In the genomic region with DNA sequence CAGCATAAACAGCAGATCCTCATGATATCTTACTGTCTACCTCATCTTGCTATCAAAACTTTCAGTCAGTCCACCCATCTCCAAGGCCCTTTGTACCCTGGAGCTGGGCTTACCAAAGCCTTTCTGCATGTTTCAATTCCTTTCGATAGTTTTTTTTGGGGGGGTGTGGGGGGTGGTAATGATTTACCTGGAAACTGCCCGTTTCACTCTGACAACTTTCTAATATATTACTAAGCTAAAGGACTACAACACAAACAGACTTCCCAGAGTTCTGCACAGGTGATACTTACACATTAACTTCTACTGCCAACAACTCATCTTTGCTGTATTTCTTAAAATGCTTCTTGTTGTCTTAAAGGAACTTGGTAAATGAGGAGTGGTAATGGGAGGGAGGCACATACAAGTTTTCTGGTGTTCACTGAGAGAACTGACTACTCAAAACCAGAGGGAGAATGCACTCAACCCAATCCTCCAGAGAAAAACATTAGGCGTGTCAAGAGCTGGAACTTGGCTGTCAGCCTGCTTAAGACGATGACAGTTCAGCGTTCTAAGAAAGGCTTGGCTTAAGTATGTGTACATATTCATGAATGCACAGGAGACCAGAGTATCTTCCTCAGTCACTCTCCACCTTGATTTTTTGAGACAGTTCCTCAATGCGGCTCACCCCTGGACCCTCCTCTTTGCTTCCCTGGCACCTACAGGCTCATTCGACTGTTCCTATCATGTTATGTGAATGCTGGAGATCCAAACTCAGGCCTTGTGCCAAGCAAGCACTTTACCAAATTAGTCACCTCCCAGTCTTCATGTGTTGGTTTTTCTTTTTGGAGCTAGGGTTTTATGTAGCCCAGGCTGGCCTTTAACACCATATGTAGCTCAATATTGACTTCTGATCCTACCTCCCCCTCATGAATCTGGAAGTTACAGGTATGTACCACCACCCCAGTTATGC, we compare ENCODE assay signal across 11 mouse cellular contexts. TPM values are rescaled to one million over a fixed set of nuclear protein-coding genes. Genes with fewer than 3 reads are reported as not detected.
DNase-seq lines count a peak whose midpoint lies in the region; ATAC-seq and TF ChIP-seq lines count a peak whose summit lies in the region.
"Had no signal": no experiment of that assay in that cellular context is flagged by ENCODE, and none has a peak within 500 bp of the region (broad histone marks: within the 10 kb centered on the region; RNA-seq: fewer than 3 reads in every experiment).

No protein-coding gene starts in this region.

- H3K79me2 ChIP-seq in CH12.LX (replicated peaks; ENCODE audit: control insufficient read depth, extremely low read depth, insufficient read depth, poor library complexity, severe bottlenecking): no peaks in the 10 kb centered on the region

- peaks cover 6 to 19% of the 10 kb centered on the region in 2 experiments for H3K36me3 ChIP-seq in CH12.LX (replicated peaks in 1 of 2; ENCODE audit: control insufficient read depth in 1 of 2, insufficient read depth in 1 of 2, low read length in 1 of 2)
- peaks cover 10% of the 10 kb centered on the region for H3K36me3 ChIP-seq in kidney, embryonic 15.5 days

- H3K9me3 ChIP-seq in CH12.LX (replicated peaks; ENCODE audit: low read length): no peaks in the 10 kb centered on the region
- no peaks in the 10 kb centered on the region for H3K9me3 ChIP-seq in kidney, embryonic 15.5 days (replicated peaks)
- H3K9me3 ChIP-seq: midbrain, embryonic 10.5 days; neural tube, embryonic 15.5 days had no signal

- intact Hi-C loops in gastrocnemius, adult 2 months (cut with DNase I): no loop called here
- intact Hi-C loops in gastrocnemius, postnatal 36 days (cut with DNase I): no loop called here

- no peak for TF ChIP-seq RAD21 in CH12.LX (IDR thresholded peaks at IDR 0.05; ENCODE audit: low read depth, low read length)

- peak; percentile 52; the same call in 1 of the 2 replicates for ATAC-seq in kidney, embryonic 15.5 days (replicated peaks; ENCODE audit: low FRiP score)

- TF ChIP-seq POLR2A in CH12.LX (IDR thresholded peaks at IDR 0.05; ENCODE audit: low read depth, low read length): no peak

- TF ChIP-seq CTCF in gastrocnemius, adult 2 months (IDR thresholded peaks at IDR 0.05): no peak
- no peak for TF ChIP-seq CTCF in CH12.LX (conservative IDR thresholded peaks at IDR 0.05 in 1 of 2, IDR thresholded peaks at IDR 0.05 in 1 of 2; ENCODE audit: low read depth in 2 of 2, low read length in 2 of 2)

- H3K9ac ChIP-seq in CH12.LX (ENCODE audit: insufficient read depth, low read depth): peak overlapping the region; percentile 36
- no peak overlapping the region for H3K9ac ChIP-seq in kidney, embryonic 15.5 days
- H3K9ac ChIP-seq: hindbrain, embryonic 14.5 days; neural tube, embryonic 15.5 days had no signal

- peaks cover 22 to 60% of the 10 kb centered on the region in 2 experiments for H3K4me1 ChIP-seq in CH12.LX (ENCODE audit: control insufficient read depth in 1 of 2, insufficient read depth in 2 of 2)
- H3K4me1 ChIP-seq in kidney, embryonic 15.5 days: peaks cover 26% of the 10 kb centered on the region

- 58% methylated on average over 7 of the region's 7 CpGs for WGBS in kidney, embryonic 15.5 days

- no peaks in the 10 kb centered on the region for H3K27me3 ChIP-seq in CH12.LX (replicated peaks)
- peaks cover 8% of the 10 kb centered on the region for H3K27me3 ChIP-seq in kidney, embryonic 15.5 days

- peak overlapping the region; percentile 63 for H3K27ac ChIP-seq in gastrocnemius, adult 2 months
- peak overlapping the region; percentile 92 for H3K27ac ChIP-seq in CH12.LX (ENCODE audit: insufficient read depth, low read depth)
- peak overlapping the region; percentile 84 for H3K27ac ChIP-seq in kidney, embryonic 15.5 days
- H3K27ac ChIP-seq: hindbrain, embryonic 14.5 days; midbrain, embryonic 10.5 days; neural tube, embryonic 15.5 days had no signal

- TF ChIP-seq EP300 in CH12.LX (IDR thresholded peaks at IDR 0.05; ENCODE audit: low read length): peak; percentile 47; the same call in 1 of the 2 replicates

- dilution Hi-C loops in CH12.LX (cut with MboI; ENCODE audit: extremely low pct_ligation_motif_present, extremely low pct_unique_long_range_greater_than_20kb, low sequenced_read_pairs): no loop called here

- H3K4me2 ChIP-seq in CH12.LX (ENCODE audit: insufficient read depth, low read depth, poor library complexity, severe bottlenecking): peak overlapping the region; percentile 39
- H3K4me2 ChIP-seq in kidney, embryonic 15.5 days: peak overlapping the region; percentile 27
- H3K4me2 ChIP-seq: hindbrain, embryonic 14.5 days; neural tube, embryonic 15.5 days had no signal

- in situ Hi-C loops in CH12.LX (cut with MboI; ENCODE audit: low pct_ligation_motif_present, low pct_unique_long_range_greater_than_20kb, low sequenced_read_pairs): loop anchor here (5.0 kb wide), 1 partner anchor 33 kb away; no protein-coding TSS in a partner anchor

- no peak overlapping the region for H3K4me3 ChIP-seq in gastrocnemius, adult 2 months
- H3K4me3 ChIP-seq in CH12.LX (replicated peaks in 1 of 3; ENCODE audit: low read depth in 2 of 3, low read length in 2 of 3, poor library complexity in 1 of 3): no peak overlapping the region
- no peak overlapping the region for H3K4me3 ChIP-seq in kidney, embryonic 15.5 days (replicated peaks)
- H3K4me3 ChIP-seq: midbrain, embryonic 10.5 days; neural tube, embryonic 15.5 days had no signal

- DNase-seq in gastrocnemius, adult 2 months: peak; percentile 39
- no peak for DNase-seq in gastrocnemius, postnatal 36 days
- DNase-seq in CH12.LX (ENCODE audit: extremely low read depth): peak; percentile 64
- DNase-seq in lung, postnatal 25 days (ENCODE audit: low spot score): peak; percentile 72
- no peak for DNase-seq in cerebellum, adult 11 months
- DNase-seq in gastrocnemius, postnatal 4 days (ENCODE audit: low spot score in 2 of 2): no peak
- no peak for DNase-seq in layer of hippocampus, postnatal 36 days

TF ChIP-seq in CH12.LX, 34 proteins besides CTCF, POLR2A, EP300 and RAD21:
- peak; percentile 59; the same call in 1 of the 2 replicates for TF ChIP-seq MXI1 (IDR thresholded peaks at IDR 0.05; ENCODE audit: low read depth, low read length)
- no peak for TF ChIP-seq UBTF (IDR thresholded peaks at IDR 0.05; ENCODE audit: low read depth, low read length)
- TF ChIP-seq IRF4 (IDR thresholded peaks at IDR 0.05; ENCODE audit: low read depth, low read length): peak; percentile 93
- TF ChIP-seq MAZ (IDR thresholded peaks at IDR 0.05; ENCODE audit: low read depth, low read length): peak; percentile 77; the same call in 1 of the 2 replicates
- TF ChIP-seq ZMIZ1 (IDR thresholded peaks at IDR 0.05; ENCODE audit: low read depth, low read length): no peak
- TF ChIP-seq SMC3 (IDR thresholded peaks at IDR 0.05; ENCODE audit: low read depth, low read length): no peak
- TF ChIP-seq SIN3A (IDR thresholded peaks at IDR 0.05; ENCODE audit: low read length): peak; percentile 67
- TF ChIP-seq ETS1 (conservative IDR thresholded peaks at IDR 0.05; ENCODE audit: low read depth, low read length): peak; percentile 72; the same call in 1 of the 2 replicates
- TF ChIP-seq JUN (IDR thresholded peaks at IDR 0.05; ENCODE audit: insufficient read depth, low read depth, low read length): peak; percentile 52; the same call in 1 of the 2 replicates
- peak; percentile 69; the same call in 1 of the 2 replicates for TF ChIP-seq JUND (conservative IDR thresholded peaks at IDR 0.05; ENCODE audit: low read depth, low read length)
- no peak for TF ChIP-seq RCOR1 (conservative IDR thresholded peaks at IDR 0.05; ENCODE audit: low read depth, low read length)
- TF ChIP-seq MEF2A (IDR thresholded peaks at IDR 0.05; ENCODE audit: borderline replicate concordance, low read depth, low read length): peak; percentile 57; the same call in 1 of the 2 replicates
- no peak for TF ChIP-seq ZKSCAN1 (IDR thresholded peaks at IDR 0.05; ENCODE audit: borderline replicate concordance, low read depth, low read length)
- TF ChIP-seq BHLHE40 (IDR thresholded peaks at IDR 0.05; ENCODE audit: low read depth, low read length): peak; percentile 46
- 0 out of 2 replicates have a peak, but pooled peaks have one; percentile 8 for TF ChIP-seq ZNF384 (IDR thresholded peaks at IDR 0.05; ENCODE audit: low read depth, low read length)
- peak; percentile 70; the same call in 1 of the 2 replicates for TF ChIP-seq TCF12 (IDR thresholded peaks at IDR 0.05; ENCODE audit: low read depth, low read length)
- TF ChIP-seq GABPA (IDR thresholded peaks at IDR 0.05; ENCODE audit: insufficient replicate concordance, low read depth, low read length): no peak
- TF ChIP-seq CHD1 (IDR thresholded peaks at IDR 0.05; ENCODE audit: low read depth, low read length): no peak; the same call in 1 of the 2 replicates

RNA-seq across cellular contexts. Expression of gene Dusp14, which starts 5.0 kb away (rescaled TPM):
- total RNA-seq in gastrocnemius, adult 2 months (2021): 1 to 10 TPM; 6.1 to 7.9 TPM
- total RNA-seq in gastrocnemius, postnatal 36 days (2021): 1 to 10 TPM; 5.7 to 7.0 TPM
- total RNA-seq in CH12.LX (2012; rRNA removed): 70.6 and 124 TPM in 2 replicates
- total RNA-seq in CH12.LX (2014; rRNA removed): 101 and 127 TPM in 2 replicates
- 43.0 and 52.7 TPM in 2 replicates for polyA plus RNA-seq in CH12.LX (2012; ENCODE audit: insufficient read length, low read depth)
- polyA plus RNA-seq in kidney, embryonic 15.5 days (2015; fragmentation: Nextera tagmentation; extraction: Ambion mirVana): 30.2 and 32.6 TPM in 2 replicates
- total RNA-seq in gastrocnemius, postnatal 4 days (2021): 1 to 10 TPM; 6.4 to 7.7 TPM
- 10 to 100 TPM; 30.2 to 34.3 TPM for total RNA-seq in layer of hippocampus, postnatal 36 days (2021)

RNA-seq across cellular contexts. Expression of gene Tada2a, which starts 55.3 kb away (rescaled TPM):
- total RNA-seq in gastrocnemius, adult 2 months (2021): 10 to 100 TPM; 11.6 to 12.2 TPM
- 1 to 10 TPM; 8.6 to 9.4 TPM for total RNA-seq in gastrocnemius, postnatal 36 days (2021)
- total RNA-seq in CH12.LX (2012; rRNA removed): 37.5 and 40.8 TPM in 2 replicates
- 33.1 and 34.1 TPM in 2 replicates for total RNA-seq in CH12.LX (2014; rRNA removed)
- polyA plus RNA-seq in CH12.LX (2012; ENCODE audit: insufficient read length, low read depth): 59.5 and 66.1 TPM in 2 replicates
- 34.6 and 35.1 TPM in 2 replicates for polyA plus RNA-seq in kidney, embryonic 15.5 days (2015; fragmentation: Nextera tagmentation; extraction: Ambion mirVana)
- total RNA-seq in gastrocnemius, postnatal 4 days (2021): 10 to 100 TPM; 13.9 to 19.4 TPM
- 10 to 100 TPM; 28.6 to 32.9 TPM for total RNA-seq in layer of hippocampus, postnatal 36 days (2021)

RNA-seq across cellular contexts. Expression of gene Acaca, which starts 55.4 kb away (rescaled TPM):
- total RNA-seq in gastrocnemius, adult 2 months (2021): 10 to 100 TPM; 14.9 to 22.8 TPM
- 10 to 100 TPM; 10.1 to 15.5 TPM for total RNA-seq in gastrocnemius, postnatal 36 days (2021)
- total RNA-seq in CH12.LX (2012; rRNA removed) (61.7 and 76.5 TPM in 2 replicates), CH12.LX (2014; rRNA removed) (35.0 and 36.9 TPM in 2 replicates)
- 53.5 and 62.6 TPM in 2 replicates for polyA plus RNA-seq in CH12.LX (2012; ENCODE audit: insufficient read length, low read depth)
- polyA plus RNA-seq in kidney, embryonic 15.5 days (2015; fragmentation: Nextera tagmentation; extraction: Ambion mirVana): 11.6 and 14.4 TPM in 2 replicates
- 10 to 100 TPM; 25.1 to 25.4 TPM for total RNA-seq in gastrocnemius, postnatal 4 days (2021)
- 10 to 100 TPM; 71.1 to 73.3 TPM for total RNA-seq in layer of hippocampus, postnatal 36 days (2021)

Comparison
In these comparisons a context has a peak if more than half of its experiments do, and no peak if none do; other contexts are left out.
1. DNase-seq: peak in gastrocnemius, adult 2 months (single experiment), CH12.LX (single experiment) and lung, postnatal 25 days (single experiment); none in gastrocnemius, postnatal 36 days (0 of 2), cerebellum, adult 11 months (single experiment), gastrocnemius, postnatal 4 days (0 of 2) and layer of hippocampus, postnatal 36 days (0 of 2).
2. Peak in every context shown above with its lines, with median percentiles within 50 percentile points of each other: H3K27ac ChIP-seq.